Mouse (Mus musculus) neural tube, embryonic 10.5 days (tissue): ENCODE results near the gene Ugt1a10.
A peak's percentile ranks its signal among the peaks of the same experiment; 100 is the strongest.
"Not testable (repeated sequence)": the region's sequence is repeated elsewhere in the genome, so short reads cannot be mapped to it uniquely, and the experiment has no call there.

Experiments
- DNase-seq: peaks from one replicate; pipeline ENCODE4 v3.0.0-alpha.2; 2017; ENCODE audit warnings: low spot score; ENCODE audit errors: extremely low spot score

Ugt1a10 gene

GRCm38 (mm10) chr1:88055088-88055487, at the start of gene Ugt1a10:
Gene Ugt1a10 (plus strand): TSS chr1:88055388.
- DNase-seq, result no peak

GRCm38 (mm10) chr1:88007692-88008210, 47.4 kb upstream of the Ugt1a10 start:
- no peak for DNase-seq

- peak; percentile 83 for DNase-seq
Observed at GRCm38 (mm10) chr1:88008211-88008697, 46.9 kb upstream of the Ugt1a10 start, which contains the start of gene Usp40. Gene Usp40 (minus strand): TSS chr1:88008551.

- no peak for DNase-seq
Observed at GRCm38 (mm10) chr1:88008735-88009134, 46.5 kb upstream of the Ugt1a10 start.

- no peak for DNase-seq
Observed at GRCm38 (mm10) chr1:88009521-88009920, 45.7 kb upstream of the Ugt1a10 start.

- no peak for DNase-seq
Observed at GRCm38 (mm10) chr1:88013726-88014125, 41.5 kb upstream of the Ugt1a10 start.

GRCm38 (mm10) chr1:88014194-88014593, 41.0 kb upstream of the Ugt1a10 start:
- DNase-seq, result no peak

- DNase-seq, result no peak
Observed at GRCm38 (mm10) chr1:88014671-88015070, 40.5 kb upstream of the Ugt1a10 start.

GRCm38 (mm10) chr1:88015371-88015770, 39.8 kb upstream of the Ugt1a10 start:
- DNase-seq, result no peak

GRCm38 (mm10) chr1:88025244-88025643, 29.9 kb upstream of the Ugt1a10 start:
- not testable (repeated sequence) for DNase-seq

GRCm38 (mm10) chr1:88043044-88043443, 12.1 kb upstream of the Ugt1a10 start:
- DNase-seq, result not testable (repeated sequence)

GRCm38 (mm10) chr1:88044832-88045437, 10.3 kb upstream of the Ugt1a10 start:
- DNase-seq, result not testable (repeated sequence)

- DNase-seq, result not testable (repeated sequence)
Observed at GRCm38 (mm10) chr1:88047408-88047807, 7.8 kb upstream of the Ugt1a10 start.

- DNase-seq, result not testable (repeated sequence)
Observed at GRCm38 (mm10) chr1:88066472-88067102, 11.4 kb downstream of the Ugt1a10 start.

GRCm38 (mm10) chr1:88070495-88070894, 15.3 kb downstream of the Ugt1a10 start, which contains the start of gene Ugt1a9:
Gene Ugt1a9 (plus strand): TSS chr1:88070800.
- no peak for DNase-seq

GRCm38 (mm10) chr1:88070902-88071301, 15.7 kb downstream of the Ugt1a10 start:
- DNase-seq, result no peak

- DNase-seq, result no peak
Observed at GRCm38 (mm10) chr1:88074471-88074870, 19.3 kb downstream of the Ugt1a10 start.

GRCm38 (mm10) chr1:88077128-88077527, 21.9 kb downstream of the Ugt1a10 start:
- no peak for DNase-seq

- no peak for DNase-seq
Observed at GRCm38 (mm10) chr1:88081670-88082069, 26.5 kb downstream of the Ugt1a10 start.

GRCm38 (mm10) chr1:88086125-88086524, 30.9 kb downstream of the Ugt1a10 start:
- no peak for DNase-seq

GRCm38 (mm10) chr1:88087513-88087912, 32.3 kb downstream of the Ugt1a10 start, which contains the start of gene Ugt1a8:
Gene Ugt1a8 (plus strand): TSS chr1:88087813.
- DNase-seq, result no peak

- no peak for DNase-seq
Observed at GRCm38 (mm10) chr1:88092341-88092740, 37.2 kb downstream of the Ugt1a10 start.
